Mouse (Mus musculus): ENCODE data around the gene Cryab.

Gene Cryab

DNA sequence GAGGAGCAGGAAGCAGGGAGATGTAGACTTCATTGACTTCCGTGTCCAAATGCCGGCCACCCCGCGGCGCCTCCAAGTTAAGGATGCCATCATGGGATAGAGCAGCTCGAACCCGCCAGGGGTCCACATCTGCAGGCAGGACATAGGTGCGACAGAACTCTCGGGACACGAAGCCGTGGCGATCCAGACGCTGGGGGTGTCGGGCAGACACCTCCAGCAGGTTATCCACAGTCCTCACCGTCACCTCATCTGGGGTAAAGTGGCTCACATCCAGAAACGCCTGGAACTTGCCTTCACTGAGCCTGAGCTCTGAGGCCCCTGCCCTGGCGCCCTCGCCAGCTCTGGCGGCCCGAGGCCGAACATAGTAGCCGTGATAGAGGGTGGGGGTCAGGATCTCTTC lies at the start of gene Cryab:
Gene Cryab (plus strand): TSS at position 3 of the 400 bp plus-strand sequence.
- DNase-seq (ENCODE audit: low read depth, low spot score): no peak

DNA sequence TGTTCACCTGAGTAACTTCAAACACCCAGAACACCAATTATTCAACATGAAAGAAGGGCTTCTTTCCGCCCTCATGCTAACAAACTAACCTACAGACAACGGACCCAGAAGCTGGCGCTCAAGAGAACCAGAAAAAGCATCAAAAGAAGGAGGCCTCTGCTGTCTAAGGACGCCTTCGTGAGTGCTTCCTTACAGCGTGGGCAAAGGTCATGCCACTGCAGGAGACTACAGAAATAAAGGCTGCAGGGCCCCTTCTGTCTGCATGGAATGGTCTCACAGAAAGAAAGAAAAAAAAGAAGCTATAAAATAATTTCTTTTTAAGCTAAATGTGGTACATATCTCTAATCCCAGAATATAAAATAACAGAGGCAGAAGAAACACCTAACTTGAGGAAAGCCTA lies 46.2 kb upstream of the Cryab start:
- DNase-seq (ENCODE audit: low read depth, low spot score): no peak

DNA sequence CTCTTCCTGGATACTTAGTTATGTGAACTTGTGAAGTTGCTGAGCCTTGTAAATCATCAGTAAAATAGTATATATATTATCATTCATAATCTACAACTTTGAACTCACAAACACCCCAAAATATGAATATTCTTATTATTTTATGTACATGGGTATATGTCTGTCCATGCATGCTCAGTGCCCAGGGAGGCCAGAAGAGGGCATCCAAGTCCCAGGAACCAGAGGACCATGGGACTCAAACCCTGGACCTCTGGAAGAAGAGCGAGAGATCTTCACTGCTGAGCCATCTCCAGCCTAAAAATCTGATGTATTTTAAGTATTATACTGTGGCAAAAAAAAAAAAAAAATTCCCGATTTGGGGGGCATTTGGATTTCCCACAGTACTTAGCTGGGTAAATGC lies 42.0 kb upstream of the Cryab start:
- no peak for DNase-seq (ENCODE audit: low read depth, low spot score)

DNA sequence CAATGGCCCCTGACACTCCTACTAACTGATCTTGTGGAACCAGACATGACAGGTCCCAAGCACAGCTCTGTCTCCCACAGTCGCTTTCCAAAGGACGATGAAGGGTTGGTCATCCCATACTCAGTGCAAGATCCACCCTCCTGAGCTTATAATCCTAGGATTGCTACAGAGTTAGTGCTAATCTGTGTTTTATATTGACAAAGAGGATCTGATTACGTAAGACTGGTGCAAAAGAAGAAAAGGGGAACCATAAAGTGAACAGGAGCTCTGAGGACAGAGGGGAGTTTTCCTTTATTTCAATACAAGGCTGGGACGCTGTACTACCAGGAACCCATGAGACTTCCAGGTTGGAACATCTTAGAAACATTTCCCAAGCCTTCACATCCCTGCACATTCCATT lies 39.8 kb upstream of the Cryab start:
- no peak for DNase-seq (ENCODE audit: low read depth, low spot score)

DNA sequence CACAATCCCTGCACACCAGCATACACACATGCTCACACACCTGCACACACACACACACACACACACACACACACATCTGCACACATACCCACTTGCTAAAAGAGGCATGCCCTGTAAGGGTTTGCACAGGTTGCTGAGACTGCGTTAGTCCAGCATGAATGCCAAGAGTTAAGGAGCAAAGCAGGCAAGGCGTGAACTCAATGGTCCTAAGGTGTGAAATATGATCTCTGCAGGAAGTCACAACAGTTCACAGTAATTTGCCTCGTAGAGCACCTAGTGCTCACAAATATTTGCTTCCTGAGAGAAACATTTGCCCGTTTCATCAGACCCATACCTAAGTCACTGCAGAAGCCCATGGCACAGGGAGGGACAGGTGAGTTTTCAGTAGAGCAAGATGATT lies 36.9 kb upstream of the Cryab start:
- DNase-seq (ENCODE audit: low read depth, low spot score): no peak

DNA sequence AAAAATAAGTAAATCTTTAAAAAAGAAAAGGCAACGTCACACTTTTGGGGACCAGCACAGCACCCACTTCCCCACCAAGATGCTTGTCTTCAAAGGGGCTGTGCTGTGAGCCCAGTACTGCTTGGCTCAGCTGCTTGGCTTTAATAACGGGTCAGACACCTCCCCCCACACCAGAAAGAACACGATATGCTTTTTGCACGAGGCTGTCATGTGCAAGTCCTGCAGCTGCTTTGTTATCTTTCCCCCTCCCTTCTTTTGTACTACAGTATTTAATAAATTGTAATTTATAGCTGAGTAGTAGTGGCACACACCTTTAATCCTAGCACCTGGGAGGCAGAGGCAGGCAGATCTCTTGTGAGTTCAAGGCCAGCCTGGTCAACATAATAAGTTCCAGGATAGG lies 32.2 kb upstream of the Cryab start:
- no peak for DNase-seq (ENCODE audit: low read depth, low spot score)

DNA sequence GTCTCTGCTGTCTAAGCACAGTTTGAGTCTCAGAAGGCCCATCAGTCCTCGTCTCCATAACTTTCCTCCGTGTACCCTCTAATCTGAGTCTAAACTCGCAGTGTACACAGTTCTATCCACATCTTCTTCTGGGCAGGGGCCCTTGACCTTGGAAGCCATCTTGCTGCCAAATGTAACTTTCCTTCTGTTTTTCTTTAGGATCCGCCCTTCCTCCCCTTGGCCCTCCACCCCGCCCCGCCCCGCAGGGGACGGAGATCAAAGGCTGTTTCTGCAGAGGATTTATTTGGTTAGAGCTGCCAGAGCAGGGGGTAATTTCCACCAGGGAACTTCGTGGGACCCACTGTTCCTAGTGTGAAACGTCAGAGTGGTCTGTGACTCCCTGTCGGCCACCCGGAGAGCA lies 30.1 kb upstream of the Cryab start:
- DNase-seq (ENCODE audit: low read depth, low spot score): no peak

DNA sequence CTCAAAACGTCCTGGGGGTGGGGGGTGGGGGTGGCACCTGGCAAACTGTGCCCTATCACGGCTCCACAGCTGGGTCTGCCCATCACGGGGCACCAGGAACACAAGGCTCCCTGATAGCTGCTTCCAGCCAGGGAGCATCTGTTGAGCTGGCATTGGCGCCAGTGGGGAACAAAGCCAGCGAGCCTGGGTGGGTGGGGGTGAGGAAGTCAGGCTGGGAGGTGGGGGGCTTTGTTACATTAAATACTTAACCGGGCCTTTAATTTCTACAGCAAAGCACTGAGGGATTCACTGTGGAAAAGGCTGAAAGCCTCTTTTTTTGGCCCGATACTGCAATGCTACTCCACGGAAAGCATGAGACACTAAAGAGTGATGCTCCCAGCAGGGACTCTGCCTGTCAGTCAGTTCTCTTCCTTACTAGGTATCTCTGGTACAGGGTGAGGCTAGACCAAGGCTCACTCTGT lies 28.6 kb upstream of the Cryab start:
- no peak for DNase-seq (ENCODE audit: low read depth, low spot score)

DNA sequence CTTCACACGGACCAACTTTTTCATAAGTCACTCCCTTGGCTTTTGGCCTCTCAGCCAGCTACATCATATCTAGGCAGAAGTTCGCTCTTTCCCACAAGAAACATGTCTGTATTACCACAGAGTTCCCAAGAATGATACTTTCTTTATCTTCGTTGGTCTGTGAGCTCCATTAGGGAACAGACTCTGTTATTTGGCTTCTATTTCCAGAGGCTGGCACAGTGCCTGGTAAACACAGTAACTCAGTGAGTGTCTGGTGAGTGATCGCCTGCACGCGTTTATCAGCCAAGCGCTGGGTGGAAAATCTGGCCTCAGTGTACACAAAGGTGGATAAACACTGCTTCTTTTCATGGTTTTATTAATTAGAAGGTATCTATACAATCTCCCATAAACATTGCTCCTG lies 27.7 kb upstream of the Cryab start:
- no peak for DNase-seq (ENCODE audit: low read depth, low spot score)

DNA sequence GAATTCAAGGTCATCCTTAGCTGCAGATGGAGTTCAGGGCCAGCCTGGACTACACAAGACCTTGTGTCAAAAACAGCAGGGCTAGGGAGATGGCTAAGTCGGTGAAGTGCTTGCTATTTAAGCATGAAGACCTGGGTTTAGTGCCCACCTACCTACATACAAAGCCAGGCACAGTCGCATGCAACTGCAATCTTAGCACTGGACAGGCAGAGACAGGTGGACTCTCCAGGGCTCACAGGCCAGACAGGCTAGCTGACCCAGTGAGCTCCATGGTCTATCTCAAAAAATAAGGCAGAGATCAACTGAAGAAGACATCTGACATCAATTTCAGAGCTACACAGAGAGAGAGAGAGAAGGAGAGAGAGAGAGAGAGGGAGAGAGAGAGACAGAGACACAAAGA lies 27.0 kb upstream of the Cryab start:
- DNase-seq (ENCODE audit: low read depth, low spot score): no peak

DNA sequence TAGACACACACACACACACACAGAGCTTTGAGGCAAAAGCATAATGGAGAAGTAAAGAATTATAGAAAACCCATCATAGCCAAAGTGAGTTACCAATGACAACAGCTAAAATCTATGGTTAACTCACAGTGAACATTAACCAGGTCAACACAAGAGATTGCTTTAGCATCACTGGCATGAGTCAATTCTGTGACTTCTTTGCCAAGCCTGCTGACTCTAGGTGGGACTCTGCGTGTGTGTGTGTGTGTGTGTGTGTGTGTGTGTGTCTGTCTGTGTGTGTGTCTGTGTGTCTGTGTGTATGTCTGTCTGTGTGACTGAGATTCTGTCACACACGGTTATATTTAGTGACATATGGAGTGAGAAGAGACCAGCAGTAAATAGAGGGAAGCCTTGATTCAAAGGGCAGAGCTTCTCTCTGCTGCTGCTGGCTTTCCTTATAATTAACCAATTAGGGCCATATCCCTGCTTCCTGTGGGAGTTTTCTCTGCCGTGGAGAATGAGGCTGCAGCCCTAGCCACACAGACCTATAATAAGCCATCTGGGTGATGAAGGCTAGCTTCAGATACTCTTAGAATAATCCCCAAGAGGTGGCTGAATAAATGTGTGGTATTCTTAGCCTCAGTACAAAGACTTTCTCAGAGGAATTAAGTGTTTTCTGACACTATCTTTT lies 26.3 kb upstream of the Cryab start:
- no peak for DNase-seq (ENCODE audit: low read depth, low spot score)

DNA sequence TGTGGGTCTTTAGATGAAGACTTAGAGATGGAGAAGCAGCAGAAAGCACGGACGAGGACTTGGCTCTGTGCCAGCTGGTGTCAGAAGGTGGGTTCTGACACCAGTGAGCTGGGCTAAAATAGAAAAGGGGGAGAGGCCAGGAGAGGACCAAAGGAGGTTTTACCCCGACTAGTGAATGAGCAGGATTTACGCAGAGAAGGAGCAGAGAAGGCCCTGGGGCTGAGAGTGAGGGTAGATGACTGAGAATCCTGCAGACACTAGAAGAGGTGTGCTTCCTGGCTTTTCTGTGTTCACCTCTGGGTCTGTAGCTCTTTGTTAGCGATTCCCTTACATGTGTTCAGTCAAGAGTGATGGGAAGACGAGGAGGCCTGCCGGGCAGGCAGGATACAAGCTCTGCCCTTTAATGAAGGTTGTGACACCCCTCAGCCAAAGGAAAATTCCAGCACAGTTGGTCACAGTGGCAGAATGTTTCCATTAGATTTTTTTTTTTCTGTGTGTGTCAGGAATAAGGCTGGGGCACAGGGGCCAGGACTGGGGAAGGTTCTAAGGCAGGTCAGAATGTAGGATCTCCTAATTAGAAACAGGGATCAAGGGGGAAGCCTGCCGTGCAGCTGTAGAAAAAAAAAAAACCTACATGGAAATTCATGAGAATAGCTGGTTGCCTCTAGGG lies 25.1 kb upstream of the Cryab start:
- no peak for DNase-seq (ENCODE audit: low read depth, low spot score)

DNA sequence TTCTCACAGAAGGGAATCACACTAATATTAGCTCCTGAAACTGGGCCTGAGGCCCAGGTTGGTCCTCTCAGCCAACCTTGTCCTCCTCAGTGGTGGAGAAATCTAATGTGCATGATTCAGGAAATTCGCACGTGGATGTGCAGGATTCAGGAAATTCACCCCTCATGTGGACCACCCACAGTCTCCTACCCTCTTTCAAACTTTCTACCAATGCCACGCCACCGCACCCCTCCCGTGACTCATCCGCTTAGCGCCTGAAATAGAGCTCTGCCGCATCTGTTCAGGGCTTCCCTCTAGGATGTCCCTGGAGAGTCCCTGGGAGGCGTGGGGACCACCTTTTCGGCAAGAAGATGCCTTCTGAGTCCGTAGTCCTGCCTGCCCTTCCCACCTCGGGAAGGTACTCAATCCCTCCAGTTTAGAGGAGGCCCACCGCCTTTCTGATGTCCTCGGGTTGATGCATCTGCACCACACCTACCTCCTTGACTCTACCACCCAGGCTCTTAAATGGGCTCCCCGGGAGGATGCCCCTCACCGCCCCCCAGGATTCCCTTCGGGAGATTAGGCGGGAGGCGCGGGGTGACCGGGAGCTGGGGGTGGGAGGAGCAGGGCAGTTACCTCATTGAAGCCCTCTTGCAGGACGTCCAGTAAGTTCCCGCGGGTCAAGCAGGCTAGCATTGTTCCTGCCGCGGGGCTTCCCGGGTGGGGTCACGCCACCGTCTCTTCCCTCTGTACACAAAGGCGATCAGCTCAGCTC lies 23.8 kb upstream of the Cryab start:
- no peak for DNase-seq (ENCODE audit: low read depth, low spot score)

DNA sequence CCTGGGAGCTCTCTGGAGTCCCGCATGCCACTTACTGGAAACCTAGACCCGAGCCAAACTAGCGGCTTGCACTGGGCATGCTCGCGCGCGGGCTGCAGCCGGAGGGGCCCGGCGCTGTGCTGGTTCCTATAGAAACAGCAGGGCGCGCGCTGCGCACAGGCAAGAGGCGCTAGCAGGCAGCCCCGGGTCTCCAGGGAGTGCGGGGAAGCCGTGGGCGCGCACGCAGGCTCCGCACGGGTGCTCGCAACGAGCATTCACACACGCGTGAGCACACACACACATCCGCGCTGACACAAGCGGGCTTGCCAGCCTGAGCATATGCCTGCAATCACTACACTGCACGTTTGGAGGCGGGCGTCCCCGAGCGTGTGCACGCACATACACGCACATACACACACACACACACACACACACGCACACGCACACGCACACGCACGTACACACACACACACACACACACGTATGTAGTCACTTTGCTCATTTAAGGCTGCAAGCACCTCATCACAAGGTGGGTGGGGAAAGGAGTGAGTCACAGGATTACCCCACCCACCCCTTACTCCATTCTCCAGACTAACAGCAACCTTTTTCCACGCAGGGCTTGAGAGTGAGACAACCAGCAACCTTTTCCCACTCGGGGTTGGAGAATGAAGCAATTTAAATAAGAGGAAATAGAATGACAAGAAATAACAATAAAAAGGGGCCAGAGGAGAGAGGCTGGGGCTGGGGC lies 23.0 kb upstream of the Cryab start:
- DNase-seq (ENCODE audit: low read depth, low spot score): peak; percentile 64

DNA sequence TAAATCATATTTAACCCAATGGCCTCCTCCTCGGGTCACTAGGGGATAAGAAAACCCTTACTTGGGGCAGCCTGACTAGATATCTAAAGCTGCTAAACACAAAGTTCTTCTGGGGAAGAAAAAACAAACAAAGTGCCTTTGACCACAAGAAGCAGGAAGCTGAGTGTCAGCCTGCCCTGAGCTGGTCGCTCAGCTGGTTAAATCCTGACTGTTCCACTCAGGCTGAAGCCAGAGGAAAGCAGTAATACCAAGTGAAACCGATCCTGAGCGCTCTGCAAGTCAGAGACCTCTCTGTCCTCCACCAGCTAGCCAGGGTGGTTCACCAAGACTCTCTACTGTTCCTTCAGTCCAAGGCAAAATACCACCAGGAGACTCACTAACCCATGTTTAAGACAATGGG lies 21.5 kb upstream of the Cryab start:
- no peak for DNase-seq (ENCODE audit: low read depth, low spot score)

DNA sequence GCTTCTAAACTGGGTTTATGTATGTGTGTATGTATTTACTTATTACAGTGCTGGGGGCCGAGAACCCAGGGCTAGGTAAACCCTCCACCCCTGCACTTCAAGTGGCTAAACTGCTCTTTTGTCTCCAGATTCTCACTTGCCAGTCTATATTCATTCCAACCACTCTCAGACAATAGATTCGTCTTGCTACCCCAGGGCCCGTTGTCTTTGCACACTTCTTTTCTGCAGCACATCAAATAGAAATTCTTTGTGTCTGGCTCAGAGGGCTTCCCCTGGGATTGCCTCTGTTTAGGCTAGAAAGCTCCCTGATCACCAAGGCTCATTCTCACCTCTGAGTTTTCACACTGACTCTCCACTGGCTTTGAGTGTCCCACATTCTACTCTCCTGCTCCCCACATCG lies 18.6 kb upstream of the Cryab start:
- DNase-seq (ENCODE audit: low read depth, low spot score): no peak

DNA sequence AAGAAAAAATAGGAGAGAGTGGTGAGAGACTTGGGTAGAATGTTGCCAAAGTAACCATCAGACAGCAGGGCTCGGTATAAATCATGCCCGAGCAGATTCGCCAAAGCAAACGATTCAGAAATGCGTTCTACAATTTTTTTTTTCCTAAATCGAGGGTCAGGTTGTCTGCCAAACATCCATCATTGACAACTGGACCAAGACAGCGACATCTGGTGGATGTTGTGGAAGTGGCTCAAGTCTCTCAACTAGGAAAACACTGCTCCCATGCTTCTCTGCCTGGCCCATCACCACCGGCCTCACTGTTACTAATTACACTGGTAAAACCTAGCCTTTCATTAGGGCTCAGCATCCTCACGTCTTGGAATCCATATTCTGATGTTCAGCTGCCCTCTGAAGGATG lies 16.1 kb upstream of the Cryab start:
- no peak for DNase-seq (ENCODE audit: low read depth, low spot score)

DNA sequence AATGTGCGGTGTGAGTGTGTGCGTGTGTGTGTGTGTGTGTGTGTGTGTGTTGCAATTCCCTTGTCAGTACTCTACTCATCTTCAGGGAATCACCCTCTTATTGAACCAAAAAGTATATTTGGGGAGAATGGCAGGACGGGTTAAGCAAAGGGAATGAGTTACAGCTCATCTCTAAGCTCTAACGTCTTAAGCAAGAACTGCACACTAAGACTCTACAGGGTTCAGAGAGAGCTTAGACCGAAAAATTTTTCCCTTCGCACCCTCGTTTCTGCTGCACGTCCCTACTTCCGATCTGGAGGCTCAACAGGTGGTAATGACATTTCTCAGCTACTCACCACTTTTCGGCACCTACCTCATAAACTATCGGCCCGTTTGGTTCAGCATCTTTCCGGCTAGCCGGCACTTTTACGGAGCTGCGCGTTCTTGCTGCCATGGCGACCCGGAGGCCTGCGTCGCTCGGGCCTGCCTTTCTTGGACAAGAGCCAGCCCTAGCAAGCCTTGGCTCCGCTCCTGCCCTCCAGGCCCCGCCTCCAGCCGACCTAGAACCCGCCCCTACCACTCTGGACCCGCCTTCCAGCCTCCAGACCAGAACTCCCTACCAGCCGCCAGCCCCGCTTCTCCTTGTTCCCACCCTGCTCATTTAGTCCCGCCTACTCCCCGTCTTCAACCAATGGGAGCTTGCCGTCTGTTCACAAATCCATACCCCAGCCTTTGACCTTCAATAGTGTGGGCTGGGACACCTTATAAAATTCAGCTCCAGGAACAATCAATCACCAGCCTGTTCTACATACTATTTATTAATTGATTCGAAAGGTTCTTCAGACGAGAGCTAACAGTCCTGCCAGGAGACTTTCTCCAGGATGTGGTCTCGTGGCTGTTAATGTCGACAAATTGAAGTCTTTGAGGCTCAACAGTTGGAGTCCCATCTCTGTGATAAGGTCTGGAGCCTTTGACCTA lies 11.9 kb upstream of the Cryab start, which contains the start of gene Dixdc1:
Gene Dixdc1 (minus strand): TSS at position 604 of the 957 bp plus-strand sequence.
- DNase-seq (ENCODE audit: low read depth, low spot score): peak; percentile 90

DNA sequence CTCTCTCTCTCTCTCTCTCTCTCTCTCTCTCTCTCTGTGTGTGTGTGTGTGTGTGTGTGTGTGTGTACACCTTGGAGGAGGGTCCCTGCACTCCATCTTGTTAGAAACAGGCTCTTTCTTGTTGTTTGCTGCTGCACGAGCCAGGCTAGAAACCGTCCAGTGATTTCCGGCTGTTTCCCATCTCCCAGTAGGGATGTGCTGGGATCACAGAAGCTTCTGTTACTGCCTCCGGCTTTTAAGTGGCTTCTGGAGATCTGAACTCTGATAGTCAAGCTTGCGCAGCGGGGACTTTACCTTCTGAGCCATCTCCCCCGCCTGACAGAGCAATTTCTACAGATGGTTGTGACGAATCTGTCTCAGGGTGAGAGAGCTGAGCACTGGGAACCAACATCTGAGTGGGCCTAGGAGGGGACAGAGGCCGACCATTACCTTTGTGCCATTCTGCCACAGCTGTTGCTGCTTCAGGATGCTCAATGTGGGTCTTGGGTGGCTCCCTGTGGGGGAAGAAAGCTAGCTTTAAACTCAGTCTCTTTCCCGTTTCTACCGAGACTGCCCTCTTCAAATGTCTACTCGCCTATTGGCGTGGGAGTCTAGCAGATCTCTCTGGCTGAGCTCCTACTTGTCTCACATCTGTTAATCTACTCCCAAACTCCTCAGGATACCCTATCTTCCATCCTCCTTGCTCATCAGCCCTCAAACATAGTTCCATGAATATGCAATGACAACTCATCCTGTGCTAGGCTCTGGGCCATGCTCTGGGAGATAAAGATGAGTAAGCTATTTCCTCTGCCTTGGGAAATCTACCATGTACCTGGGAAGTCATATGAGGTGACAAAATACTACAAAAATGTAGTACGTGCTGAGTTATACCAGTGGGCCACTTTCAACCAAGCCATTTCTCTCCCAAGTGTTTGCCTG lies 10.0 kb upstream of the Cryab start:
- DNase-seq (ENCODE audit: low read depth, low spot score): no peak

DNA sequence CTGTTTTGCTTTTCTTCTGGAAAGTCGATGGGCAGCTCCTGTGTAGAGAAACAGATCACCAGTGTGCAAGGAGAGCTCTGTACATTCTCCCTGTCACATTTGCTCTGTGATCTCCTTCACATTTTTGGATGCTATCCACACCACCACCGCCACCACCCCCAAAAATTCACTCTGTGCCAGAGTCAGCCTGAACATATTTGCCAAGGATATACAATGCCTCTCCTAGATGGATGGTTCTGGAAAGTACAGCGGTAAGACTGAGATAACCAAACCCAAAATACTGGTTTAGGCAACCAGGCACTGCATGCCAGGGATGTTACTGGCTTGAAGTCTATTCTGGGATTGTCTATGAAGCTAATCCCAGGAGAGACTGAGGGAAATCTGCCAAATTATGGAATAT lies 8.9 kb upstream of the Cryab start:
- DNase-seq (ENCODE audit: low read depth, low spot score): no peak

Measured in WW6 (cell line).